Mouse (Mus musculus) midbrain, embryonic 13.5 days (tissue): ENCODE measurements around the gene Enkur. TPM values are rescaled to one million over a fixed set of nuclear protein-coding genes. Genes with fewer than 3 reads are reported as not detected.

ENCODE experiments used
- ATAC-seq: fragments of 200-750 bp; cut with Nextera tagmentation; 2 replicates; pipeline ENCODE4 v1.8.0; 2017; ENCODE audit warnings: mild to moderate bottlenecking, moderate TSS enrichment, moderate library complexity
- H3K27ac ChIP-seq: fragments of 300-500 bp; sonication (generic); 2 replicates; pipeline ENCODE4 v1.5.1; 2015; ENCODE audit warnings: inconsistent platforms, mild to moderate bottlenecking, moderate library complexity
- H3K27me3 ChIP-seq: fragments of 300-500 bp; sonication (generic); 2 replicates; pipeline ENCODE4 v1.6.1; 2015; ENCODE audit warnings: mild to moderate bottlenecking, inconsistent platforms
- H3K36me3 ChIP-seq: fragments of 300-500 bp; sonication (generic); 2 replicates; pipeline ENCODE4 v1.6.1; 2015; ENCODE audit warnings: mild to moderate bottlenecking, inconsistent platforms
- H3K4me1 ChIP-seq: fragments of 300-500 bp; sonication (generic); replicated peaks from 2 replicates; pipeline ENCODE4 v1.6.1; 2015; ENCODE audit warnings: inconsistent platforms
- H3K4me2 ChIP-seq: fragments of 300-500 bp; sonication (generic); replicated peaks from 2 replicates; pipeline ENCODE4 v1.6.1; 2015; ENCODE audit warnings: moderate library complexity, mild to moderate bottlenecking, inconsistent platforms
- H3K4me3 ChIP-seq: fragments of 300-500 bp; sonication (generic); replicated peaks from 2 replicates; pipeline ENCODE4 v1.5.1; 2015; ENCODE audit warnings: mild to moderate bottlenecking, inconsistent platforms
- H3K9ac ChIP-seq: fragments of 300-500 bp; sonication (generic); replicated peaks from 2 replicates; pipeline ENCODE4 v1.6.1; 2015; ENCODE audit warnings: mild to moderate bottlenecking, inconsistent platforms
- H3K9me3 ChIP-seq: fragments of 300-500 bp; sonication (generic); 2 replicates; pipeline ENCODE4 v1.6.1; 2016; ENCODE audit warnings: mild to moderate bottlenecking, inconsistent platforms
- WGBS: fragments of 180-500 bp; shearing (Covaris S2); methylation state at CpG from one replicate; pipeline ENCODE4 v1.1.7; 2015; 5-methylcytosine and 5-hydroxymethylcytosine counted together
- polyA plus RNA-seq: library from polyadenylated mRNA; unstranded; fragments of >200 nt; fragmentation: Nextera tagmentation; extraction: Ambion mirVana; gene quantifications from 2 replicates; pipeline ENCODE4 v1.2.1, GENCODE M21; 2015

Enkur gene
- polyA plus RNA-seq, 1 experiment from 2014 or later = 3.9 TPM

GRCm38 (mm10) chr2:21222453-21223384, 17.6 kb upstream of the Enkur start:
- Histone ChIP-seq H3K27me3 (no peaks in the 10 kb centered on the region), H3K9ac (no peak overlapping the region), H3K4me1 (no peaks in the 10 kb centered on the region), H3K9me3 (no peaks in the 10 kb centered on the region), H3K27ac (no peak overlapping the region), H3K4me3 (no peak overlapping the region), H3K36me3 (no peaks in the 10 kb centered on the region; the same call in 1 of the 2 replicates), H3K4me2 (no peak overlapping the region)
- ATAC-seq = no peak
- WGBS = 94% methylated on average over 9 of the region's 9 CpGs

- Histone ChIP-seq H3K36me3 (peaks cover 49% of the 10 kb centered on the region), H3K27me3 (no peaks in the 10 kb centered on the region), H3K4me2 (no peak overlapping the region), H3K9ac (no peak overlapping the region), H3K4me1 (no peaks in the 10 kb centered on the region), H3K27ac (no peak overlapping the region), H3K9me3 (no peaks in the 10 kb centered on the region), H3K4me3 (no peak overlapping the region)
- 98% methylated on average over 2 of the region's 2 CpGs for WGBS
- ATAC-seq = no peak
Measured at GRCm38 (mm10) chr2:21215284-21215683, 10.1 kb upstream of the Enkur start.

DNA sequence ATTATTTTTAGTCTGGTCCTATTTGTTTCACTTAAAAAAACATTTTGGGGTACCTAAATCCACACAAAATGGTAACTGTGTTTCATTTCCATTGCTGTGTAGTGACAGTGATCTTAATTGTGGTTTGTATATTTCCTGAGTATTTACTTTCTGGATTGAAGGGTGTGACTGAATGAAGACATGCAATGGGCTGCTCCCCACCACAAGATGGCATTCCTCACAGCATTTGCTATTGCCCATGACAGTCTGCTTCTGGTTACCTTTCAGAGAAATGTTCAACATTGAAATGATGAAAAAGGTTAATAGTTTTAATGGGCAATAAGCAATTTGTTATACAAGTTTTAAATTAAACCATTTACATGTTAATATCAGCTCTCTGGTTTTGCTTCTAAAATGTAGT, 9.2 kb upstream of the Enkur start:
- Histone ChIP-seq H3K4me1 (no peaks in the 10 kb centered on the region), H3K36me3 (peaks cover 49% of the 10 kb centered on the region), H3K27me3 (no peaks in the 10 kb centered on the region), H3K4me2 (no peak overlapping the region), H3K9ac (no peak overlapping the region), H3K9me3 (no peaks in the 10 kb centered on the region), H3K27ac (no peak overlapping the region), H3K4me3 (no peak overlapping the region)
- no peak for ATAC-seq

GRCm38 (mm10) chr2:21211361-21211760, 6.2 kb upstream of the Enkur start:
- Histone ChIP-seq H3K27ac (no peak overlapping the region), H3K36me3 (peaks cover 38% of the 10 kb centered on the region), H3K4me2 (no peak overlapping the region), H3K9me3 (no peaks in the 10 kb centered on the region), H3K27me3 (no peaks in the 10 kb centered on the region), H3K4me3 (no peak overlapping the region), H3K9ac (no peak overlapping the region), H3K4me1 (peaks cover 17% of the 10 kb centered on the region)
- ATAC-seq = no peak
- WGBS = 89% methylated on average over 6 of the region's 6 CpGs

DNA sequence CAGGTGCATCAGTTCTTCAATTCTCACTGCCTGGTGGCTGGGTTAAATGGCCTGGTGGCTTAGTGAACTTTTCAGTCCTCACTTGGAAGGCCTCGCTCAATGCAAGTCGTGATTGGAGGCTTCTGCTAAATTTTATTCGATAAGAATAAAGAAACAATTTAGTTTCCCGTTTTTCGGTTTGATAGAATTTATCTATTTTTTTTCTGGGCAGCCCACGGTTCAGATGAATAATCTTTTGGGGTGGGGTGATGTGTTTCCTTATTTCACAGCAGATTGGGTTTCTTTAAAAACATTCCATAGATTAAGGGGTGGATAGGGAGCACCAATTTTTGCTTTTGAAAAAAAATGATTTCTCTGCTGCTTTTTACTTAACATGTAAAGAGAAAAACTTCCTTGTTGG, 1.1 kb upstream of the Enkur start:
- Histone ChIP-seq H3K9me3 (no peaks in the 10 kb centered on the region), H3K4me1 (peaks cover 25% of the 10 kb centered on the region), H3K4me2 (peak overlapping the region; percentile 80), H3K27ac (0 out of 2 replicates have a peak overlapping the region, but pooled peaks have one; percentile 85), H3K9ac (peak overlapping the region; percentile 80), H3K4me3 (peak overlapping the region; percentile 68), H3K27me3 (no peaks in the 10 kb centered on the region), H3K36me3 (peaks cover 2% of the 10 kb centered on the region)
- WGBS = 46% methylated on average over 6 of the region's 6 CpGs
- no peak; the same call in 1 of the 2 replicates for ATAC-seq

DNA sequence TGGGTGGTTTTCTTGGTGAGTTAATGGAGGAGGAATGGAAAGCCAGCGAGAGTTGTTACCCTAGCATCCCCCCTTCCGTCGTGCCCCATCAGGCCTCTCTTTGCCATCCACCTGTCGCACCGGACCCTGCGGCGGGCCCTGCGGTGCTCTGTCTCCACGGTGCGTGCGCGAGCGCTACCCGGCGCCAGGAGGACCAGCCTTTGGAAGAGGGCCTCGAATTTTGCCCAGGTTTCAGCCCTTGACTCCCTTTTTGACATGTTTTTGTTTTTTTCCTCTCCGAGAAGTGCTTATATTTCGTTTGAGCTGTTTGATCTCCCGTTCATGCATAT, 630 bp upstream of the Enkur start:
- peak overlapping the region; percentile 85 for H3K27ac ChIP-seq
- peaks cover 25% of the 10 kb centered on the region for H3K4me1 ChIP-seq
- no peaks in the 10 kb centered on the region for H3K9me3 ChIP-seq
- WGBS = under 1% methylated on average over 19 of the region's 19 CpGs
- ATAC-seq = peak; percentile 95
- no peaks in the 10 kb centered on the region for H3K36me3 ChIP-seq
- peak overlapping the region; percentile 68 for H3K4me3 ChIP-seq
- no peaks in the 10 kb centered on the region for H3K27me3 ChIP-seq
- peak overlapping the region; percentile 80 for H3K9ac ChIP-seq
- peak overlapping the region; percentile 80 for H3K4me2 ChIP-seq

GRCm38 (mm10) chr2:21202754-21203153, 2.4 kb downstream of the Enkur start:
- peaks cover 22% of the 10 kb centered on the region for H3K4me1 ChIP-seq
- WGBS = 90% methylated on average over 2 of the region's 2 CpGs
- ATAC-seq = no peak
- H3K4me3 ChIP-seq = no peak overlapping the region
- no peaks in the 10 kb centered on the region for H3K36me3 ChIP-seq
- no peak overlapping the region for H3K4me2 ChIP-seq
- H3K27ac ChIP-seq = no peak overlapping the region
- no peak overlapping the region for H3K9ac ChIP-seq
- no peaks in the 10 kb centered on the region for H3K9me3 ChIP-seq
- no peaks in the 10 kb centered on the region for H3K27me3 ChIP-seq

GRCm38 (mm10) chr2:21199051-21199450, 6.1 kb downstream of the Enkur start:
- no peaks in the 10 kb centered on the region for H3K36me3 ChIP-seq
- H3K4me2 ChIP-seq = no peak overlapping the region
- WGBS = 70% methylated on average over 3 of the region's 3 CpGs
- H3K27me3 ChIP-seq = no peaks in the 10 kb centered on the region
- H3K4me1 ChIP-seq = no peaks in the 10 kb centered on the region
- H3K9me3 ChIP-seq = no peaks in the 10 kb centered on the region
- H3K27ac ChIP-seq = no peak overlapping the region
- H3K4me3 ChIP-seq = no peak overlapping the region
- ATAC-seq = no peak
- no peak overlapping the region for H3K9ac ChIP-seq

- Histone ChIP-seq H3K4me2 (no peak overlapping the region), H3K27me3 (no peaks in the 10 kb centered on the region), H3K4me3 (no peak overlapping the region), H3K36me3 (no peaks in the 10 kb centered on the region), H3K27ac (no peak overlapping the region), H3K9me3 (no peaks in the 10 kb centered on the region), H3K9ac (no peak overlapping the region), H3K4me1 (no peaks in the 10 kb centered on the region)
- 93% methylated on average over 5 of the region's 5 CpGs for WGBS
- no peak for ATAC-seq
Measured at GRCm38 (mm10) chr2:21195233-21195632, 9.9 kb downstream of the Enkur start.

DNA sequence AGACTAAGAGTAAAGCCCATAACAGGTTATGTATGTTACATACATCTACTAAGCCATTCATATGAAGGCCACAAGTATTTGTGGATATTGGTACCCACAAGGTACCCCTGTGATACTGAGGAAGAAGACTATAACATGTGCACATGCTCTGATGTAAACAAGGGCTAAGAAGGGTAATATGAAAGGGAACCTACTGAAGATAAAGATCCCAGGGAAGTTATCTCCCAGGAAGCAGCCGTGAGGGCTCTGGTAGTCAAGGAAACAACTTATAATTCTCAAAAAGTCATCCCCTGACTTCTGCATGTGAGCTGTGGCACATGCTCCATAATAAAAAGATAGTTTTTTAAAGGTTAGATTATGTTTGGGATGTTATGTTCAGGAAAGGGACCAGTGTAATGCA, 13.9 kb downstream of the Enkur start:
- no peaks in the 10 kb centered on the region for H3K4me1 ChIP-seq
- no peaks in the 10 kb centered on the region for H3K9me3 ChIP-seq
- no peaks in the 10 kb centered on the region for H3K36me3 ChIP-seq
- H3K4me3 ChIP-seq = no peak overlapping the region
- H3K4me2 ChIP-seq = no peak overlapping the region
- H3K27me3 ChIP-seq = no peaks in the 10 kb centered on the region
- H3K27ac ChIP-seq = no peak overlapping the region
- no peak overlapping the region for H3K9ac ChIP-seq
- ATAC-seq = no peak
- 75% methylated on average over 1 of the region's 1 CpGs for WGBS

DNA sequence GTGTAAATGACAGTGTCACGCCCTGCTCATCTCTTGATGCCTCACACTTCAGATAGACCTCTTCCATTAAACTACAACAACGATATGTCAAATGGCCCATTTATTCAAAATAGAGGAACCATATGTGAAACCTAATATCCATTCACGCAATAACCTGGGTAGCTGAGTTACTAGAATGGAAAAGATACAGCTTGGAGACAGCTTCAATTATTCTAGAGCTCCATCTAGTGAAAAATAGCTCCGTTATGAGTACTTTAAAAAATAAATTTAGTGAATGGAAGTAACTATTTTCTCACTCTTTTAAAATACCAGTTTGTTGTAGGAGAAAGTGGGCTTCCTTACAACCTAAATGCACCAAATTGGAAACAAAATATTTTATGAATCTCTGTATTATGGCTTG, 16.6 kb downstream of the Enkur start:
- Histone ChIP-seq H3K4me2 (no peak overlapping the region), H3K27me3 (no peaks in the 10 kb centered on the region), H3K9ac (no peak overlapping the region), H3K9me3 (no peaks in the 10 kb centered on the region), H3K4me3 (no peak overlapping the region), H3K4me1 (no peaks in the 10 kb centered on the region), H3K27ac (no peak overlapping the region), H3K36me3 (no peaks in the 10 kb centered on the region)
- peak; percentile 56; the same call in 1 of the 2 replicates for ATAC-seq
- WGBS = 77% methylated on average over 4 of the region's 4 CpGs

DNA sequence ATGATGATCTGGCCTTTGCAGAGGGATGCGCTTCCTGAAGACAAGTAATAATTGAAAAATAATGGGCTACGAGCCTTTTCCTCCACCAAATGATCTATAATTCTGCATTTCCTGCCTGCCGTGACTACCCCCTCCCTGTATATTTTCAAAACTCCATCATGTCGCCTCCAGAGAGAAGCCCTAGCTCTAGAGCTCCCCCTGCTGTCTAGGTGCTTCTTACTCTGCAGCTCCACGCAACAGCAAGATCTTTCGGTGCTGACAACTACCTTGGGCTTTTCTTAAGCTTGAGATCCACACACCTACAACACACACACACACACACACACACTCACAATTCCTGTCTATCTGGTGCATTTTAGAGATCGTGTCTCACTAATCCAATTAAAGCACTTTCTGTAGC, 17.6 kb downstream of the Enkur start:
- H3K4me3 ChIP-seq = no peak overlapping the region
- H3K9ac ChIP-seq = no peak overlapping the region
- no peak overlapping the region for H3K4me2 ChIP-seq
- 56% methylated on average over 7 of the region's 7 CpGs for WGBS
- no peak overlapping the region for H3K27ac ChIP-seq
- no peaks in the 10 kb centered on the region for H3K27me3 ChIP-seq
- no peak for ATAC-seq
- H3K9me3 ChIP-seq = no peaks in the 10 kb centered on the region
- no peaks in the 10 kb centered on the region for H3K36me3 ChIP-seq
- H3K4me1 ChIP-seq = no peaks in the 10 kb centered on the region

GRCm38 (mm10) chr2:21182811-21183210, 22.4 kb downstream of the Enkur start:
- Histone ChIP-seq H3K27me3 (no peaks in the 10 kb centered on the region), H3K36me3 (no peaks in the 10 kb centered on the region), H3K9ac (no peak overlapping the region), H3K4me1 (no peaks in the 10 kb centered on the region), H3K27ac (no peak overlapping the region), H3K9me3 (peaks cover 3% of the 10 kb centered on the region; the same call in 1 of the 2 replicates), H3K4me2 (no peak overlapping the region), H3K4me3 (no peak overlapping the region)
- no peak for ATAC-seq
- 91% methylated on average over 1 of the region's 1 CpGs for WGBS
